In genomic region chr8:84069750-84070149, GRCm38 (mm10) we compare ENCODE assay signal across 12 mouse cellular contexts. TPM values are rescaled to one million over a fixed set of nuclear protein-coding genes. Genes with fewer than 3 reads are reported as not detected.
DNase-seq lines count a peak whose midpoint lies in the region; ATAC-seq and TF ChIP-seq lines count a peak whose summit lies in the region.
"Had no signal": no experiment of that assay in that cellular context is flagged by ENCODE, and none has a peak within 500 bp of the region (broad histone marks: within the 10 kb centered on the region; RNA-seq: fewer than 3 reads in every experiment).

No protein-coding gene starts in this region.

- no peak for TF ChIP-seq CTCF in kidney, adult 2 months (conservative IDR thresholded peaks at IDR 0.05; ENCODE audit: insufficient read depth, insufficient read length, low read depth, low read length)

- H3K27me3 ChIP-seq in forebrain, embryonic 13.5 days, result no peaks in the 10 kb centered on the region
- H3K27me3 ChIP-seq in forebrain, embryonic 14.5 days (replicated peaks; ENCODE audit: control insufficient read depth, insufficient read depth, low read length), result no peaks in the 10 kb centered on the region
- no peaks in the 10 kb centered on the region for H3K27me3 ChIP-seq in kidney, adult 2 months (replicated peaks; ENCODE audit: control insufficient read depth, insufficient read depth, low read length)
- H3K27me3 ChIP-seq in kidney, embryonic 14.5 days (ENCODE audit: control insufficient read depth, insufficient read depth, low read length), result no peaks in the 10 kb centered on the region
- H3K27me3 ChIP-seq in midbrain, embryonic 15.5 days (replicated peaks), result no peaks in the 10 kb centered on the region
- no peaks in the 10 kb centered on the region for H3K27me3 ChIP-seq in midbrain, embryonic 14.5 days (ENCODE audit: control insufficient read depth, insufficient read depth, low read length)
- H3K27me3 ChIP-seq in stomach, embryonic 16.5 days (ENCODE audit: control insufficient read depth, insufficient read depth, low read length), result no peaks in the 10 kb centered on the region
- H3K27me3 ChIP-seq: lung, embryonic 15.5 days had no signal

- H3K9ac ChIP-seq in forebrain, embryonic 13.5 days, result peak overlapping the region; percentile 26
- H3K9ac ChIP-seq in forebrain, embryonic 14.5 days (ENCODE audit: low read length), result no peak overlapping the region
- no peak overlapping the region for H3K9ac ChIP-seq in kidney, embryonic 14.5 days (ENCODE audit: low read depth, low read length)
- no peak overlapping the region for H3K9ac ChIP-seq in midbrain, embryonic 15.5 days
- no peak overlapping the region for H3K9ac ChIP-seq in midbrain, embryonic 14.5 days (replicated peaks; ENCODE audit: low read length)
- H3K9ac ChIP-seq in stomach, embryonic 16.5 days (ENCODE audit: low read length), result peak overlapping the region; percentile 23; the same call in 1 of the 2 replicates
- H3K9ac ChIP-seq: lung, embryonic 15.5 days had no signal

- ATAC-seq in forebrain, embryonic 13.5 days, result no peak
- no peak for ATAC-seq in forebrain, embryonic 14.5 days
- ATAC-seq in kidney, embryonic 14.5 days (ENCODE audit: low FRiP score, low TSS enrichment), result no peak
- ATAC-seq in midbrain, embryonic 15.5 days (replicated peaks), result no peak
- ATAC-seq in midbrain, embryonic 14.5 days (ENCODE audit: low FRiP score, low TSS enrichment), result no peak
- ATAC-seq in stomach, embryonic 16.5 days (ENCODE audit: insufficient read depth, low FRiP score), result no peak

- H3K27ac ChIP-seq in forebrain, embryonic 13.5 days, result 0 out of 2 replicates have a peak overlapping the region, but pooled peaks have one; percentile 8
- no peak overlapping the region for H3K27ac ChIP-seq in forebrain, embryonic 14.5 days (ENCODE audit: low read depth, low read length)
- no peak overlapping the region for H3K27ac ChIP-seq in kidney, adult 2 months (ENCODE audit: insufficient read depth, low read depth, low read length)
- H3K27ac ChIP-seq in kidney, embryonic 14.5 days (ENCODE audit: low read depth, low read length), result no peak overlapping the region
- peak overlapping the region; percentile 31; the same call in 1 of the 2 replicates for H3K27ac ChIP-seq in midbrain, embryonic 15.5 days
- no peak overlapping the region for H3K27ac ChIP-seq in midbrain, embryonic 14.5 days (replicated peaks; ENCODE audit: low read depth, low read length)
- H3K27ac ChIP-seq in stomach, embryonic 16.5 days (ENCODE audit: low read length), result no peak overlapping the region
- H3K27ac ChIP-seq: lung, embryonic 15.5 days had no signal

- 34% methylated on average over 2 of the region's 2 CpGs for WGBS in forebrain, embryonic 13.5 days
- WGBS in forebrain, embryonic 14.5 days, result 46% methylated on average over 2 of the region's 2 CpGs
- 42% methylated on average over 2 of the region's 2 CpGs for WGBS in kidney, adult 2 months
- 73% methylated on average over 2 of the region's 2 CpGs for WGBS in kidney, embryonic 14.5 days
- 50% methylated on average over 2 of the region's 2 CpGs for whole genome bisulfite sequencing in midbrain, embryonic 15.5 days
- WGBS in midbrain, embryonic 14.5 days, result 53% methylated on average over 2 of the region's 2 CpGs
- 58% methylated on average over 2 of the region's 2 CpGs for whole genome bisulfite sequencing in stomach, embryonic 16.5 days

- no peak overlapping the region for H3K4me3 ChIP-seq in forebrain, embryonic 13.5 days
- no peak overlapping the region for H3K4me3 ChIP-seq in forebrain, embryonic 14.5 days (ENCODE audit: low read depth, low read length)
- no peak overlapping the region for H3K4me3 ChIP-seq in kidney, adult 2 months (ENCODE audit: insufficient read depth, low read depth, low read length)
- no peak overlapping the region for H3K4me3 ChIP-seq in kidney, embryonic 14.5 days (ENCODE audit: low read length)
- H3K4me3 ChIP-seq in midbrain, embryonic 15.5 days, result no peak overlapping the region
- no peak overlapping the region for H3K4me3 ChIP-seq in midbrain, embryonic 14.5 days (replicated peaks; ENCODE audit: low read depth, low read length)
- no peak overlapping the region for H3K4me3 ChIP-seq in stomach, embryonic 16.5 days (replicated peaks; ENCODE audit: low read length)
- H3K4me3 ChIP-seq: lung, embryonic 15.5 days had no signal

- peaks cover 63% of the 10 kb centered on the region for H3K4me1 ChIP-seq in forebrain, embryonic 13.5 days
- H3K4me1 ChIP-seq in forebrain, embryonic 14.5 days (ENCODE audit: control insufficient read depth, insufficient read depth, low read length), result peaks cover 9% of the 10 kb centered on the region; the same call in 1 of the 2 replicates
- H3K4me1 ChIP-seq in kidney, adult 2 months (ENCODE audit: control insufficient read depth, insufficient read depth, low read length), result peaks cover 29% of the 10 kb centered on the region
- peaks cover 36% of the 10 kb centered on the region for H3K4me1 ChIP-seq in kidney, embryonic 14.5 days (ENCODE audit: control insufficient read depth, insufficient read depth, low read length)
- peaks cover 73% of the 10 kb centered on the region for H3K4me1 ChIP-seq in midbrain, embryonic 15.5 days
- H3K4me1 ChIP-seq in midbrain, embryonic 14.5 days (ENCODE audit: control insufficient read depth, insufficient read depth, low read length), result peaks cover 32% of the 10 kb centered on the region
- H3K4me1 ChIP-seq in stomach, embryonic 16.5 days (ENCODE audit: control insufficient read depth, insufficient read depth, low read length), result peaks cover 38% of the 10 kb centered on the region

- DNase-seq in forebrain, embryonic 14.5 days (ENCODE audit: low spot score), result no peak
- DNase-seq in kidney, adult 2 months, result peak; percentile 21
- DNase-seq in midbrain, embryonic 14.5 days, result no peak
- DNase-seq in MN1 (ENCODE audit: low spot score), result no peak
- DNase-seq: cerebellum, adult 9-11 months; heart, postnatal 10 days had no signal

- no peaks in the 10 kb centered on the region for H3K9me3 ChIP-seq in forebrain, embryonic 13.5 days (replicated peaks)
- no peaks in the 10 kb centered on the region for H3K9me3 ChIP-seq in forebrain, embryonic 14.5 days (replicated peaks; ENCODE audit: control insufficient read depth, low read length)
- H3K9me3 ChIP-seq in kidney, embryonic 14.5 days (ENCODE audit: control insufficient read depth, low read length), result no peaks in the 10 kb centered on the region
- no peaks in the 10 kb centered on the region for H3K9me3 ChIP-seq in midbrain, embryonic 15.5 days
- no peaks in the 10 kb centered on the region for H3K9me3 ChIP-seq in midbrain, embryonic 14.5 days (ENCODE audit: control insufficient read depth, low read length)
- no peaks in the 10 kb centered on the region for H3K9me3 ChIP-seq in stomach, embryonic 16.5 days (replicated peaks; ENCODE audit: control insufficient read depth, low read length)
- H3K9me3 ChIP-seq: G1E; lung, embryonic 15.5 days had no signal

- no peak for TF ChIP-seq POLR2A in kidney, adult 2 months (IDR thresholded peaks at IDR 0.05; ENCODE audit: low read depth, low read length)

- peaks cover 6% of the 10 kb centered on the region for H3K36me3 ChIP-seq in forebrain, embryonic 13.5 days (ENCODE audit: poor library complexity, severe bottlenecking)
- H3K36me3 ChIP-seq in forebrain, embryonic 14.5 days (ENCODE audit: control insufficient read depth, insufficient read depth, low read length), result no peaks in the 10 kb centered on the region
- no peaks in the 10 kb centered on the region for H3K36me3 ChIP-seq in kidney, adult 2 months (ENCODE audit: control insufficient read depth, insufficient read depth, low read length)
- H3K36me3 ChIP-seq in kidney, embryonic 14.5 days (ENCODE audit: control insufficient read depth, insufficient read depth, low read length), result peaks cover 4% of the 10 kb centered on the region; the same call in 1 of the 2 replicates
- H3K36me3 ChIP-seq in midbrain, embryonic 15.5 days (replicated peaks), result no peaks in the 10 kb centered on the region
- peaks cover 6% of the 10 kb centered on the region for H3K36me3 ChIP-seq in midbrain, embryonic 14.5 days (ENCODE audit: control insufficient read depth, insufficient read depth, low read length)
- no peaks in the 10 kb centered on the region for H3K36me3 ChIP-seq in stomach, embryonic 16.5 days (ENCODE audit: control insufficient read depth, insufficient read depth, low read length)
- H3K36me3 ChIP-seq: lung, embryonic 15.5 days had no signal

- H3K4me2 ChIP-seq in forebrain, embryonic 13.5 days, result no peak overlapping the region
- H3K4me2 ChIP-seq in forebrain, embryonic 14.5 days (ENCODE audit: low read length), result no peak overlapping the region
- no peak overlapping the region for H3K4me2 ChIP-seq in kidney, embryonic 14.5 days (replicated peaks; ENCODE audit: low read depth, low read length)
- no peak overlapping the region for H3K4me2 ChIP-seq in midbrain, embryonic 15.5 days
- H3K4me2 ChIP-seq in midbrain, embryonic 14.5 days (ENCODE audit: low read length), result no peak overlapping the region
- H3K4me2 ChIP-seq in stomach, embryonic 16.5 days (ENCODE audit: low read depth, low read length), result no peak overlapping the region
- H3K4me2 ChIP-seq: lung, embryonic 15.5 days had no signal

RNA-seq across cellular contexts. Expression of gene Rfx1, which starts 3.1 kb away (rescaled TPM):
- polyA plus RNA-seq in forebrain, embryonic 13.5 days (2015; fragmentation: Nextera tagmentation; extraction: Ambion mirVana), result 6.7 and 8.3 TPM in 2 replicates
- polyA plus RNA-seq in forebrain, embryonic 14.5 days (2014; fragmentation: Nextera tagmentation; extraction: Ambion mirVana), result 6.8 and 8.7 TPM in 2 replicates
- polyA plus RNA-seq in kidney, adult 2 months (2012; rRNA removed), result 15.8 and 18.0 TPM in 2 replicates
- 10.4 and 13.7 TPM in 2 replicates for polyA plus RNA-seq in kidney, embryonic 14.5 days (2014; fragmentation: Nextera tagmentation; extraction: Ambion mirVana)
- 12.4 and 14.0 TPM in 2 replicates for polyA plus RNA-seq in midbrain, embryonic 15.5 days (2015; fragmentation: Nextera tagmentation; extraction: Ambion mirVana)
- 11.2 and 12.2 TPM in 2 replicates for polyA plus RNA-seq in midbrain, embryonic 14.5 days (2014; fragmentation: Nextera tagmentation; extraction: Ambion mirVana)
- 6.1 and 6.3 TPM in 2 replicates for polyA plus RNA-seq in stomach, embryonic 16.5 days (2015; fragmentation: Nextera tagmentation; extraction: Ambion mirVana)

RNA-seq across cellular contexts. Expression of gene Gm10643, which starts 4.8 kb away (rescaled TPM):
- 1.1 and 1.5 TPM in 2 replicates for polyA plus RNA-seq in forebrain, embryonic 13.5 days (2015; fragmentation: Nextera tagmentation; extraction: Ambion mirVana)
- polyA plus RNA-seq in forebrain, embryonic 14.5 days (2014; fragmentation: Nextera tagmentation; extraction: Ambion mirVana), result 1.3 and 1.5 TPM in 2 replicates
- 1.1 and 1.2 TPM in 2 replicates for polyA plus RNA-seq in kidney, adult 2 months (2012; rRNA removed)
- 1.2 and 2.2 TPM in 2 replicates for polyA plus RNA-seq in kidney, embryonic 14.5 days (2014; fragmentation: Nextera tagmentation; extraction: Ambion mirVana)
- polyA plus RNA-seq in midbrain, embryonic 15.5 days (2015; fragmentation: Nextera tagmentation; extraction: Ambion mirVana), result 1.0 and 1.4 TPM in 2 replicates
- polyA plus RNA-seq in midbrain, embryonic 14.5 days (2014; fragmentation: Nextera tagmentation; extraction: Ambion mirVana), result 1.5 and 2.4 TPM in 2 replicates
- polyA plus RNA-seq in stomach, embryonic 16.5 days (2015; fragmentation: Nextera tagmentation; extraction: Ambion mirVana), result 1.4 and 1.5 TPM in 2 replicates

RNA-seq across cellular contexts. Expression of gene Rln3, which starts 24.9 kb away (rescaled TPM):
- polyA plus RNA-seq in forebrain, embryonic 13.5 days (2015; fragmentation: Nextera tagmentation; extraction: Ambion mirVana), result not detected in 2 replicates
- not detected in 2 replicates for polyA plus RNA-seq in forebrain, embryonic 14.5 days (2014; fragmentation: Nextera tagmentation; extraction: Ambion mirVana)
- 0.19 TPM in 1 of 2 replicates, not detected in the other for polyA plus RNA-seq in kidney, adult 2 months (2012; rRNA removed)
- polyA plus RNA-seq in kidney, embryonic 14.5 days (2014; fragmentation: Nextera tagmentation; extraction: Ambion mirVana), result 0.33 TPM in 1 of 2 replicates, not detected in the other
- 0.48 and 1.3 TPM in 2 replicates for polyA plus RNA-seq in midbrain, embryonic 15.5 days (2015; fragmentation: Nextera tagmentation; extraction: Ambion mirVana)
- 1.2 TPM in 1 of 2 replicates, not detected in the other for polyA plus RNA-seq in midbrain, embryonic 14.5 days (2014; fragmentation: Nextera tagmentation; extraction: Ambion mirVana)
- polyA plus RNA-seq in stomach, embryonic 16.5 days (2015; fragmentation: Nextera tagmentation; extraction: Ambion mirVana), result 0.22 TPM in 1 of 2 replicates, not detected in the other
- polyA plus RNA-seq: G1E; lung, embryonic 15.5 days had no signal

RNA-seq across cellular contexts. Expression of gene Il27ra, which starts 27.4 kb away (rescaled TPM):
- polyA plus RNA-seq in forebrain, embryonic 13.5 days (2015; fragmentation: Nextera tagmentation; extraction: Ambion mirVana), result 0.23 and 0.29 TPM in 2 replicates
- 0.19 and 0.70 TPM in 2 replicates for polyA plus RNA-seq in forebrain, embryonic 14.5 days (2014; fragmentation: Nextera tagmentation; extraction: Ambion mirVana)
- polyA plus RNA-seq in kidney, adult 2 months (2012; rRNA removed), result 1.9 and 5.6 TPM in 2 replicates
- polyA plus RNA-seq in kidney, embryonic 14.5 days (2014; fragmentation: Nextera tagmentation; extraction: Ambion mirVana), result 1.4 and 1.6 TPM in 2 replicates
- polyA plus RNA-seq in midbrain, embryonic 15.5 days (2015; fragmentation: Nextera tagmentation; extraction: Ambion mirVana), result 0.58 and 0.68 TPM in 2 replicates
- 0.16 and 0.33 TPM in 2 replicates for polyA plus RNA-seq in midbrain, embryonic 14.5 days (2014; fragmentation: Nextera tagmentation; extraction: Ambion mirVana)
- 1.3 and 1.5 TPM in 2 replicates for polyA plus RNA-seq in stomach, embryonic 16.5 days (2015; fragmentation: Nextera tagmentation; extraction: Ambion mirVana)
- polyA plus RNA-seq: G1E had no signal

RNA-seq across cellular contexts. Expression of gene Dcaf15, which starts 34.8 kb away (rescaled TPM):
- 17.0 and 19.2 TPM in 2 replicates for polyA plus RNA-seq in forebrain, embryonic 13.5 days (2015; fragmentation: Nextera tagmentation; extraction: Ambion mirVana)
- 15.8 and 17.8 TPM in 2 replicates for polyA plus RNA-seq in forebrain, embryonic 14.5 days (2014; fragmentation: Nextera tagmentation; extraction: Ambion mirVana)
- polyA plus RNA-seq in kidney, adult 2 months (2012; rRNA removed), result 28.2 and 30.1 TPM in 2 replicates
- polyA plus RNA-seq in kidney, embryonic 14.5 days (2014; fragmentation: Nextera tagmentation; extraction: Ambion mirVana), result 10.4 and 18.3 TPM in 2 replicates
- 25.8 and 26.3 TPM in 2 replicates for polyA plus RNA-seq in midbrain, embryonic 15.5 days (2015; fragmentation: Nextera tagmentation; extraction: Ambion mirVana)
- polyA plus RNA-seq in midbrain, embryonic 14.5 days (2014; fragmentation: Nextera tagmentation; extraction: Ambion mirVana), result 19.9 and 26.0 TPM in 2 replicates
- polyA plus RNA-seq in stomach, embryonic 16.5 days (2015; fragmentation: Nextera tagmentation; extraction: Ambion mirVana), result 6.4 and 7.5 TPM in 2 replicates

Comparison
In these comparisons a context has a peak if more than half of its experiments do, and no peak if none do; other contexts are left out.
1. H3K27ac ChIP-seq: peak in forebrain, embryonic 13.5 days (single experiment) and midbrain, embryonic 15.5 days (single experiment); none in forebrain, embryonic 14.5 days (single experiment), kidney, adult 2 months (single experiment), kidney, embryonic 14.5 days (single experiment), midbrain, embryonic 14.5 days (single experiment) and stomach, embryonic 16.5 days (single experiment).
2. H3K9ac ChIP-seq: peak in forebrain, embryonic 13.5 days (single experiment) and stomach, embryonic 16.5 days (single experiment); none in forebrain, embryonic 14.5 days (single experiment), kidney, embryonic 14.5 days (single experiment), midbrain, embryonic 15.5 days (single experiment) and midbrain, embryonic 14.5 days (single experiment).